Mouse (Mus musculus) megakaryocyte, embryonic 14.5 days (primary cell): ENCODE measurements around the gene Gpat3.

Source experiments
- FLI1 ChIP-seq: IDR thresholded peaks from 2 replicates; pipeline ENCODE4 v1.6.1; 2012; ENCODE audit warnings: low read length, inconsistent platforms, mixed read lengths
- GATA1 ChIP-seq: IDR thresholded peaks from 3 replicates; pipeline ENCODE4 v1.6.1; 2012; ENCODE audit warnings: mixed read lengths, low read length, inconsistent platforms, borderline replicate concordance

DNA sequence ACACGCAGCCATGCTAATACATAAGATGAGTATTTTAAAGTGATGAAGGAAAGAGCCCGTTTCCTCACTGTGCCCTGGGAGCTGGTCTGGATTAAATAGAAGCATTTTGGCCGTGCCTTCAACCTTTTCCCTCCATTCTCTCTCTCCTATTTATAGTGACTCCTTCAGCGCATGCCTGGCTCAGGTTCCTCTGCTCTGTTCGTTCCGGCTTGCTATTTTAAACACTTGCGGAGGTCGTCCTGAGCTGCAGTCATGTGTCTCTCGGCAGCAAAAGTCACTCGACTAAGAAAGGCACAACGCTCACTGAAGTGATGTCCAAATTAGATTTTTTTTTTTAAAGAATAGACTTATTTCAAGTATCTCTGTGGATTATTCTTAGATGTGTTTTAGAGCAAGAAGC, 64.2 kb downstream of the Gpat3 start:
- TF ChIP-seq FLI1 (no peak), GATA1 (no peak)
